Mouse (Mus musculus) MEL (cell line): ENCODE results near the gene Ptpre. TPM values are rescaled to one million over a fixed set of nuclear protein-coding genes. Genes with fewer than 3 reads are reported as not detected.

ENCODE experiments used
- DNase-seq: peaks from one replicate; pipeline ENCODE4 v3.0.0; 2011; ENCODE audit warnings: low read depth, low spot score
- H3K27ac ChIP-seq: 2 replicates; pipeline ENCODE4 v1.5.1; 2012; ENCODE audit warnings: low read depth, mild to moderate bottlenecking, control low read depth, low read length, moderate library complexity; ENCODE audit not compliant: control insufficient read depth
- H3K27me3 ChIP-seq, 2 experiments: fragments of 150-350 bp in 1 of 2; sonication (generic) in 1 of 2; 2 replicates each; pipeline ENCODE4 v1.6.1; 2012; ENCODE audit warnings: low read length in 2 of 2, mild to moderate bottlenecking in 2 of 2, improper control_type of control experiment in 1 of 2, moderate library complexity in 1 of 2; ENCODE audit not compliant: insufficient read depth in 2 of 2, control insufficient read depth in 1 of 2
- H3K36me3 ChIP-seq, 2 experiments: 2 replicates each; pipeline ENCODE4 v1.6.1; 2012 to 2014; ENCODE audit warnings: low read length in 2 of 2, improper control_type of control experiment in 1 of 2, inconsistent platforms in 1 of 2, mild to moderate bottlenecking in 1 of 2; ENCODE audit not compliant: insufficient read depth in 2 of 2, control insufficient read depth in 1 of 2
- H3K4me1 ChIP-seq, 2 experiments: fragments of 150-350 bp in 1 of 2; sonication (generic) in 1 of 2; 2 replicates each; pipeline ENCODE4 v1.6.1; 2012; ENCODE audit warnings: low read length in 2 of 2, improper control_type of control experiment in 1 of 2, mild to moderate bottlenecking in 1 of 2; ENCODE audit not compliant: insufficient read depth in 2 of 2, control insufficient read depth in 1 of 2
- H3K4me3 ChIP-seq, 2 experiments: fragments of 150-350 bp in 1 of 2; sonication (generic) in 1 of 2; 2 replicates each; pipeline ENCODE4 v1.5.1; 2012; ENCODE audit warnings: low read depth in 2 of 2, low read length in 2 of 2, mild to moderate bottlenecking in 2 of 2, moderate library complexity in 2 of 2, control low read depth in 1 of 2, improper control_type of control experiment in 1 of 2; ENCODE audit not compliant: control insufficient read depth in 1 of 2, insufficient read depth in 1 of 2
- H3K79me2 ChIP-seq: 2 replicates; pipeline ENCODE4 v1.6.1; 2012; ENCODE audit warnings: mild to moderate bottlenecking, low read length, moderate library complexity; ENCODE audit not compliant: control insufficient read depth, poor library complexity, insufficient read depth
- H3K9ac ChIP-seq: 2 replicates; pipeline ENCODE4 v1.6.1; 2012; ENCODE audit warnings: low read depth, mild to moderate bottlenecking, control low read depth, low read length, moderate library complexity; ENCODE audit not compliant: control insufficient read depth, poor library complexity, severe bottlenecking
- H3K9me3 ChIP-seq: fragments of 150-350 bp; sonication (generic); replicated peaks from 2 replicates; pipeline ENCODE4 v1.6.1; 2012; ENCODE audit warnings: mild to moderate bottlenecking, low read length, improper control_type of control experiment, moderate library complexity; ENCODE audit not compliant: insufficient read depth
- BHLHE40 ChIP-seq: IDR thresholded peaks from 2 replicates; pipeline ENCODE4 v1.6.1; 2012; ENCODE audit warnings: low read depth, mild to moderate bottlenecking, inconsistent platforms, low read length, improper control_type of control experiment, borderline replicate concordance
- CHD2 ChIP-seq: IDR thresholded peaks from 2 replicates; pipeline ENCODE4 v1.6.1; 2011; ENCODE audit warnings: low read length, improper control_type of control experiment
- CTCF ChIP-seq, 3 experiments: IDR thresholded peaks in 2 of 3; conservative IDR thresholded peaks in 1 of 3; 2 replicates each; pipeline ENCODE4 v1.5.1; 2011 to 2012; ENCODE audit warnings: low read length in 3 of 3, low read depth in 2 of 3, mild to moderate bottlenecking in 2 of 3, improper control_type of control experiment in 1 of 3, inconsistent platforms in 1 of 3, mixed read lengths in 1 of 3, moderate library complexity in 1 of 3; ENCODE audit not compliant: control insufficient read depth in 1 of 3, insufficient read depth in 1 of 3, poor library complexity in 1 of 3, severe bottlenecking in 1 of 3
- E2F4 ChIP-seq: IDR thresholded peaks from 2 replicates; pipeline ENCODE4 v1.6.1; 2011; ENCODE audit warnings: low read depth, low read length, improper control_type of control experiment, borderline replicate concordance
- ELF1 ChIP-seq: IDR thresholded peaks from 2 replicates; pipeline ENCODE4 v1.6.1; 2014; ENCODE audit warnings: low read depth, mild to moderate bottlenecking, inconsistent platforms, low read length, improper control_type of control experiment, moderate library complexity
- EP300 ChIP-seq, 2 experiments: IDR thresholded peaks; 2 replicates each; pipeline ENCODE4 v1.6.1; 2011; ENCODE audit warnings: improper control_type of control experiment in 2 of 2, low read length in 2 of 2, low read depth in 1 of 2, mild to moderate bottlenecking in 1 of 2
- ETS1 ChIP-seq: IDR thresholded peaks from 2 replicates; pipeline ENCODE4 v1.6.1; 2012; ENCODE audit warnings: low read depth, mild to moderate bottlenecking, inconsistent platforms, low read length, improper control_type of control experiment, moderate library complexity
- GABPA ChIP-seq: IDR thresholded peaks from 2 replicates; pipeline ENCODE4 v1.6.1; 2012; ENCODE audit warnings: low read depth, mild to moderate bottlenecking, inconsistent platforms, low read length, improper control_type of control experiment, moderate library complexity
- KAT2A ChIP-seq: conservative IDR thresholded peaks from 2 replicates; pipeline ENCODE4 v1.6.1; 2012; ENCODE audit warnings: low read depth, low read length, improper control_type of control experiment, inconsistent platforms
- MAX ChIP-seq: IDR thresholded peaks from 2 replicates; pipeline ENCODE4 v1.6.1; 2011; ENCODE audit warnings: low read length, improper control_type of control experiment
- MAZ ChIP-seq: IDR thresholded peaks from 2 replicates; pipeline ENCODE4 v1.6.1; 2012; ENCODE audit warnings: low read depth, mild to moderate bottlenecking, inconsistent platforms, low read length, improper control_type of control experiment
- MXI1 ChIP-seq: IDR thresholded peaks from 2 replicates; pipeline ENCODE4 v1.6.1; 2011; ENCODE audit warnings: mild to moderate bottlenecking, low read depth, low read length, improper control_type of control experiment
- MYB ChIP-seq: IDR thresholded peaks from 2 replicates; pipeline ENCODE4 v1.6.1; 2011; ENCODE audit warnings: mild to moderate bottlenecking, low read depth, low read length, improper control_type of control experiment
- MYC ChIP-seq: IDR thresholded peaks from 2 replicates; pipeline ENCODE4 v1.6.1; 2011; ENCODE audit warnings: low read depth, mild to moderate bottlenecking, low read length, improper control_type of control experiment, moderate library complexity
- NELFE ChIP-seq: IDR thresholded peaks from 2 replicates; pipeline ENCODE4 v1.6.1; 2011; ENCODE audit warnings: low read depth, low read length, improper control_type of control experiment
- NRF1 ChIP-seq: IDR thresholded peaks from 2 replicates; pipeline ENCODE4 v1.6.1; 2014; ENCODE audit warnings: low read depth, mild to moderate bottlenecking, inconsistent platforms, low read length, improper control_type of control experiment, moderate library complexity; ENCODE audit not compliant: poor library complexity, insufficient read depth, severe bottlenecking
- POLR2A ChIP-seq, 2 experiments: IDR thresholded peaks; 2 replicates each; pipeline ENCODE4 v1.6.1; 2011 to 2012; ENCODE audit warnings: low read length in 2 of 2, mild to moderate bottlenecking in 2 of 2, control low read depth in 1 of 2, improper control_type of control experiment in 1 of 2, low read depth in 1 of 2, moderate library complexity in 1 of 2; ENCODE audit not compliant: control insufficient read depth in 1 of 2, insufficient read depth in 1 of 2, poor library complexity in 1 of 2
- POLR2AphosphoS2 ChIP-seq: IDR thresholded peaks from 2 replicates; pipeline ENCODE4 v1.6.1; 2011; ENCODE audit warnings: low read length, improper control_type of control experiment
- POLR2AphosphoS5 ChIP-seq: IDR thresholded peaks from 2 replicates; pipeline ENCODE4 v1.6.1; 2012; ENCODE audit warnings: low read depth, borderline replicate concordance, mild to moderate bottlenecking, inconsistent platforms, low read length, moderate library complexity, mixed read lengths
- RAD21 ChIP-seq: IDR thresholded peaks from 2 replicates; pipeline ENCODE4 v1.6.1; 2011; ENCODE audit warnings: mild to moderate bottlenecking, low read depth, low read length, improper control_type of control experiment
- RCOR1 ChIP-seq: IDR thresholded peaks from 2 replicates; pipeline ENCODE4 v1.6.1; 2012; ENCODE audit warnings: low read depth, mild to moderate bottlenecking, inconsistent platforms, low read length, improper control_type of control experiment
- SIN3A ChIP-seq: IDR thresholded peaks from 2 replicates; pipeline ENCODE4 v1.6.1; 2012; ENCODE audit warnings: low read length, improper control_type of control experiment, inconsistent platforms
- SMC3 ChIP-seq: IDR thresholded peaks from 2 replicates; pipeline ENCODE4 v1.6.1; 2011; ENCODE audit warnings: low read depth, low read length, improper control_type of control experiment
- TAL1 ChIP-seq: IDR thresholded peaks from 2 replicates; pipeline ENCODE4 v1.6.1; 2012; ENCODE audit warnings: mild to moderate bottlenecking, inconsistent platforms, low read length, moderate library complexity, mixed read lengths
- TBP ChIP-seq: IDR thresholded peaks from 2 replicates; pipeline ENCODE4 v1.8.0; 2011; ENCODE audit warnings: low read depth, low read length, improper control_type of control experiment
- TCF12 ChIP-seq: IDR thresholded peaks from 2 replicates; pipeline ENCODE4 v1.6.1; 2014; ENCODE audit warnings: low read depth, mild to moderate bottlenecking, inconsistent platforms, low read length, improper control_type of control experiment, moderate library complexity
- UBTF ChIP-seq: IDR thresholded peaks from 2 replicates; pipeline ENCODE4 v1.6.1; 2012; ENCODE audit warnings: low read depth, mild to moderate bottlenecking, inconsistent platforms, low read length, improper control_type of control experiment, moderate library complexity, borderline replicate concordance; ENCODE audit not compliant: insufficient read depth
- USF1 ChIP-seq: IDR thresholded peaks from 2 replicates; pipeline ENCODE4 v1.6.1; 2014; ENCODE audit warnings: low read depth, mild to moderate bottlenecking, inconsistent platforms, low read length, improper control_type of control experiment, moderate library complexity
- USF2 ChIP-seq, 2 experiments: IDR thresholded peaks; 2 replicates each; pipeline ENCODE4 v1.6.1; 2011 to 2012; ENCODE audit warnings: improper control_type of control experiment in 2 of 2, low read length in 2 of 2, borderline replicate concordance in 1 of 2, inconsistent platforms in 1 of 2, low read depth in 1 of 2, mild to moderate bottlenecking in 1 of 2; ENCODE audit not compliant: insufficient read depth in 1 of 2
- ZC3H11A ChIP-seq: IDR thresholded peaks from 2 replicates; pipeline ENCODE4 v1.6.1; 2012; ENCODE audit warnings: low read depth, mild to moderate bottlenecking, inconsistent platforms, low read length, improper control_type of control experiment
- ZKSCAN1 ChIP-seq: IDR thresholded peaks from 2 replicates; pipeline ENCODE4 v1.6.1; 2012; ENCODE audit warnings: low read depth, mild to moderate bottlenecking, inconsistent platforms, low read length, improper control_type of control experiment, moderate library complexity
- ZNF384 ChIP-seq: IDR thresholded peaks from 2 replicates; pipeline ENCODE4 v1.6.1; 2012; ENCODE audit warnings: low read depth, mild to moderate bottlenecking, inconsistent platforms, low read length, improper control_type of control experiment
- polyA plus RNA-seq, 2 experiments: library from polyadenylated mRNA; stranded (reverse) in 1 of 2; unstranded in 1 of 2; fragments of >175 nt in 1 of 2; fragments of >200 nt in 1 of 2; gene quantifications; 2 replicates each; pipeline versions ENCODE4 v1.2.1 to v1.2.4; 2012; ENCODE audit warnings: low replicate concordance in 2 of 2, low read depth in 1 of 2; ENCODE audit not compliant: insufficient read length in 2 of 2, insufficient read depth in 1 of 2, missing spikeins in 1 of 2
- total RNA-seq: library from RNA; depleted of rRNA; stranded (reverse); fragments of 300-350 nt; gene quantifications from 2 replicates; pipeline ENCODE4 v1.2.3, GENCODE M21; 2012

The Ptpre gene
- total and polyA plus RNA-seq, 3 experiments: 4.9 to 12.9 TPM; not detected in 1

DNA sequence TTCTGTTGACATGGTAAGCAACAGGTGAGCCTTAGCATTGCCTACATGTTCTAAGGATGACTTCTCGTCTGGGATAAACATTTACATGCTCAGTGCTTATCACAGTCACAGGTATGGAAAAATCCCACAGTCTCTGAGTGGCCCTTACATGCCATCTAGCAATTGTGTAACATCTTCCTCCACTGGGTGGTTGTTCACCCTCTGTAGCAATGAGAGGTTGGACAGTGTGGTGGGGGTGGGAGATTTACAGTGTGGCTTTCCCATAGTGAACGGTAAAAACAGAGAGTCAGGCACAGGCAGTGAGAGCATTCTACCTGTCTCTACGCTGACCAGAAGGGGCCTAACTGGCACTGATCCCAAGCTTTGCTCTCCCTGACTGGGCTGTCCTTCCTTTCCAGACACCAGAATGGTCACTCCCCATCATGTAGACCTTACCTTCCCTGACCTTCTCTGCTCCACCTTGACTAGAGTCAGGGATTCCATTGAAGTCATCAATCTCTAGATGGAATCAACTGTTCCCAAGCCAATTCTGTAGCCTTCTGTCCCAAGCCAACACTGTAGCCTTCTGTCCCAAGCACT lies 10.6 kb upstream of the Ptpre start:
- no peak overlapping the region for H3K27ac ChIP-seq
- no peak for DNase-seq
- H3K4me1 ChIP-seq: peaks cover 5 to 10% of the 10 kb centered on the region in 2 experiments
- no peak overlapping the region for H3K9ac ChIP-seq
- no peaks in the 10 kb centered on the region for H3K9me3 ChIP-seq
- H3K79me2 ChIP-seq: no peaks in the 10 kb centered on the region
- H3K36me3 ChIP-seq: peaks cover 0 to 5% of the 10 kb centered on the region in 2 experiments; a peak in 2 of 4 replicates
- no peaks in the 10 kb centered on the region for H3K27me3 ChIP-seq
- TF ChIP-seq SIN3A: no peak
- no peak overlapping the region for H3K4me3 ChIP-seq

DNA sequence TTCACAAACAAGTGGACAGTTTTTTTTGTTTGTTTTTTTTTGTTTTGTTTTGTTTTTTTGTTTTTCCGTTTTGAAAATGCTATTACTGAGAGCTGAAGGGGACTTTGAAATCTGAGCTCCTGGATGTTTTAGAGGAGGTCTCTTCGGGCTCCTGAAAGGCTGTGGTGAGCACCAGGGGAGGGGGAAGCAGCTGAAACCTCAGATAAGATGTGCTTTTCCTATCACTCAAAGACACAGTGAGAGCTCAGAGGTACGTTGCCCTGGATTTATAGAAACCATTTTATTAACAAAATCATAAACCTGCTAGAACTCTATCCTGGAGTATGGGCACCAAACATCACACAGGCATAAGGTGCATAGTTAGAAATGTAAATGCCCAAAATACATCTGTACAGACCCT lies 10.1 kb upstream of the Ptpre start:
- H3K79me2 ChIP-seq: no peaks in the 10 kb centered on the region
- H3K36me3 ChIP-seq: peaks cover 0 to 5% of the 10 kb centered on the region in 2 experiments; a peak in 2 of 4 replicates
- no peaks in the 10 kb centered on the region for H3K27me3 ChIP-seq
- H3K9me3 ChIP-seq: no peaks in the 10 kb centered on the region
- no peak overlapping the region for H3K27ac ChIP-seq
- DNase-seq: peak; percentile 67
- H3K4me3 ChIP-seq: no peak overlapping the region
- peaks cover 5 to 10% of the 10 kb centered on the region in 2 experiments for H3K4me1 ChIP-seq
- H3K9ac ChIP-seq: no peak overlapping the region
- TF ChIP-seq POLR2A (IDR thresholded peaks at IDR 0.05; ENCODE audit: control insufficient read depth in 1 of 2, insufficient read depth in 1 of 2, low read depth in 1 of 2, low read length in 2 of 2, poor library complexity in 1 of 2) (no peak), ZKSCAN1 (no peak), MAX (no peak), KAT2A (no peak), GABPA (no peak), ELF1 (no peak), RCOR1 (peak; percentile 92), USF1 (no peak), ZC3H11A (no peak), TAL1 (peak; percentile 84), UBTF (no peak), EP300 (IDR thresholded peaks at IDR 0.05; ENCODE audit: low read depth in 1 of 2, low read length in 2 of 2) (peak; percentile 79 to 83), SIN3A (no peak), MYC (no peak), POLR2AphosphoS2 (no peak), SMC3 (no peak), POLR2AphosphoS5 (no peak), MAZ (0 out of 2 replicates have a peak, but pooled peaks have one; percentile 24), MYB (no peak), E2F4 (no peak), CTCF (IDR thresholded peaks at IDR 0.05 in 2 of 3, conservative IDR thresholded peaks at IDR 0.05 in 1 of 3; ENCODE audit: control insufficient read depth in 1 of 3, insufficient read depth in 1 of 3, low read depth in 2 of 3, low read length in 3 of 3, poor library complexity in 1 of 3, severe bottlenecking in 1 of 3) (no peak), BHLHE40 (no peak), TBP (no peak), NRF1 (no peak), NELFE (no peak), CHD2 (no peak), RAD21 (no peak), ETS1 (0 out of 2 replicates have a peak, but pooled peaks have one; percentile 33), ZNF384 (no peak), MXI1 (no peak), TCF12 (peak; percentile 67), USF2 (IDR thresholded peaks at IDR 0.05; ENCODE audit: borderline replicate concordance in 1 of 2, insufficient read depth in 1 of 2, low read depth in 1 of 2, low read length in 2 of 2) (no peak)
